Mouse (Mus musculus): ENCODE data around the gene Clec2d. TPM values are rescaled to one million over a fixed set of nuclear protein-coding genes. Genes with fewer than 3 reads are reported as not detected.
"Not testable (repeated sequence)": the region's sequence is repeated elsewhere in the genome, so short reads cannot be mapped to it uniquely, and the experiment has no call there.

Gene Clec2d
- 10 to 100 TPM; 60.1 to 87.3 (median 74.7) TPM for total RNA-seq (2022)

- peak; percentile 82 to 86 for DNase-seq (ENCODE audit: low spot score in 2 of 2)
These were observed at the start of gene Clec2d for GRCm38 (mm10) chr6:129180403-129181169. Gene Clec2d (plus strand): TSS chr6:129180615.

- no peak for DNase-seq (ENCODE audit: low spot score in 2 of 2)
These were observed 47.6 kb upstream of the Clec2d start for GRCm38 (mm10) chr6:129132604-129133341.

DNA sequence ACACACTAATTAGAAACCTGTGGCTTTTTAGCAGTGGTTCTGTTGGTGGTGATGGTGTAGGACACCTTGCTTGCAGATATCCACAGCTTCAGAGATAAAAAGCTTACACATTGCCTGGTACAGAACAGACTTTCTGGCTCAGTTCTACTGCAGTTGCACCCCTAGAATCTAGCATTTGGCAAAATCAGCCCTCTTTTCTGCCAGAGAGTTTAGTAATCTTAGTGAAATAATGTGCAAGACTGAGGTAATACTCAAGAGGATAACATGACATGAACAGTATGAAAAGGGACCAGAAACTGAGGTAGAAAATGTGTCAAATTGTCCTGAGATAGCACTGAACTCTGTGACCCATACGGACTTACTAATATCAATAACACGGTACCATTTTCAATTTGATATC, 33.6 kb upstream of the Clec2d start:
- no peak for DNase-seq (ENCODE audit: low spot score in 2 of 2)

- peak in 1 of 2 experiments; percentile 21 for DNase-seq (ENCODE audit: low spot score in 2 of 2)
These were observed 20.3 kb upstream of the Clec2d start for GRCm38 (mm10) chr6:129160103-129160502.

GRCm38 (mm10) chr6:129161136-129161535, 19.3 kb upstream of the Clec2d start:
- DNase-seq (ENCODE audit: low spot score in 2 of 2), result no peak

GRCm38 (mm10) chr6:129161951-129162350, 18.5 kb upstream of the Clec2d start:
- DNase-seq (ENCODE audit: low spot score in 2 of 2), result no peak

GRCm38 (mm10) chr6:129162587-129163159, 17.7 kb upstream of the Clec2d start:
- no peak for DNase-seq (ENCODE audit: low spot score in 2 of 2)

DNA sequence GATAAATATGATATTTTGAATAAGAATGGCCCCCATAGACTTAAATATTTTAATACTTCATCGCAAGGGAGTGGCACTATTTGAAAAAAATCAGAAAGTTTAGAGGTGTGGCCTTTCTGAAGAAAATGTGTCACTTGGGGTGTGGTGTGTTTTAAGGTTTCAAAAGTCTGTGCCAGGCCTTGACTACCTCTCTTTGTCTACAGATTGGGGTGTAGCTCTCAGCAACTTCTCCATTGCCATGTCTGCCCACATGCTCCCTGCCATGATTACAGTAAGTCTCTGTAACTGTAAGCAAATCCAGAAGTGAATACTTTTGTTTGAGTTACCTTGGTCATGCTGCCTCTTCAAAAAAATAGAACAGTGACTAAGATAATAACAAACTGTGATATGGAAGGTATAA, 16.8 kb upstream of the Clec2d start:
- DNase-seq (ENCODE audit: low spot score in 2 of 2), result no peak

DNA sequence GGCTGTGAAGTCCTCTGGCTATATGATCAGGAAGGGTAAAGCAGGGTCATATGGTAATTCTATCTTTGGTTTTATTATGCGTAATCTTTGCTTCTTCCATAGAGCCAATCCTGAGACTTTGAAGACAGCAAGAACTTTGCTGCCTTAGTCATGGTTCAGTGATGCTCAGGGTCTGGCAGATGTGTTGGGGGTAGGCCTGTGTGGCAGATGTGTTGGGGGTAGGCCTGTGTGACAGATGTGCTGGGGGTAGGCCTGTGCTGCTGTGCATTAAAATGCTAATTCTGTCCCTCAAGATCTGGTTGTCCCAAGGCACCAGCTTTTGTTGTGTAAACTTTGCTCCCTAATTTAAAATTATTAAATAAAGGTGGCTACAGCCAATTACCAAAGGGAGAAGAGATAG, 9.5 kb upstream of the Clec2d start:
- DNase-seq (ENCODE audit: low spot score in 2 of 2), result no peak

DNA sequence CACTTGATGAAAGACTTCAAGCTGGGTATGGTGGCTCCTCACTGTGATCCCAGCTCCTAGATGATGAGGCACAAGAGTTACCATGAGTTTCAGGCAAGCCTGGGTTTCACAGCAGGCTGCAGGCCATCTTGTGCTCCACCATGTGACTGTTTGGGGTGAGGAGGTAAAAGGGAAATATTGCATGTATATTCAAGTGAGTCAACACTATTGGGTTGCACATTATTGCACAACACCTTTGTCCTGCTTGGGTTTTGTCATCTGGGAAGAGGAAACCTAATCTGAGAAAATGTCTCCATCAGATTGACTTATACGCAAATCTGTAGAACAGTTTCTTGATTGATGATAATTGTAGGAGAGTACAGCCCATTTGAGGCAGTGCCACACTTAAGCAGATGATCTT, 8.7 kb upstream of the Clec2d start:
- DNase-seq (ENCODE audit: low spot score in 2 of 2), result no peak

GRCm38 (mm10) chr6:129174836-129175235, 5.6 kb upstream of the Clec2d start:
- DNase-seq (ENCODE audit: low spot score in 2 of 2), result no peak

- DNase-seq (ENCODE audit: low spot score in 2 of 2), result no peak
These were observed 4.8 kb upstream of the Clec2d start for GRCm38 (mm10) chr6:129175612-129176011.

DNA sequence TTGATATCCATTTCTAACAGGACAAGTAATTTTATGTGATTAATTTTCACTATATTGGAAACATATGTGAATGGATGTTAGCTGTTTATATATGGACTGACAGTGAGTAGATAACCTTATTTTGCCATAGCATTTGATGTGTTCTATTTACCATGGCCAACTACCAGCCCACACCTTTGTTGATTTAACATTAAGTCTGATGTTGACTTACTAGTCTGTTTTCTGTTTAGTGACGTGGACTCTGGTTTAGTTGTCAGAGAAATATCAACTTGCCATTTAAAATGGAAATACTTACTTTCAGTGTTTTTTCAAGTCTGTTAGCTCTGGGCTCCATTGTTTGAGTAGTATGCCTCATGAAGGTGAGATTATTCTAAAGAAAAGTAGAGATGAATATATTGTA, 3.8 kb upstream of the Clec2d start:
- no peak for DNase-seq (ENCODE audit: low spot score in 2 of 2)

GRCm38 (mm10) chr6:129179281-129179680, 1.1 kb upstream of the Clec2d start:
- DNase-seq (ENCODE audit: low spot score in 2 of 2), result no peak

- DNase-seq (ENCODE audit: low spot score in 2 of 2), result not testable (repeated sequence)
These were observed 584 bp upstream of the Clec2d start for GRCm38 (mm10) chr6:129179831-129180230.

GRCm38 (mm10) chr6:129181249-129181648, 834 bp downstream of the Clec2d start:
- no peak for DNase-seq (ENCODE audit: low spot score in 2 of 2)

GRCm38 (mm10) chr6:129181683-129182082, 1.3 kb downstream of the Clec2d start:
- no peak for DNase-seq (ENCODE audit: low spot score in 2 of 2)

GRCm38 (mm10) chr6:129182518-129182917, 2.1 kb downstream of the Clec2d start:
- DNase-seq (ENCODE audit: low spot score in 2 of 2), result no peak

DNA sequence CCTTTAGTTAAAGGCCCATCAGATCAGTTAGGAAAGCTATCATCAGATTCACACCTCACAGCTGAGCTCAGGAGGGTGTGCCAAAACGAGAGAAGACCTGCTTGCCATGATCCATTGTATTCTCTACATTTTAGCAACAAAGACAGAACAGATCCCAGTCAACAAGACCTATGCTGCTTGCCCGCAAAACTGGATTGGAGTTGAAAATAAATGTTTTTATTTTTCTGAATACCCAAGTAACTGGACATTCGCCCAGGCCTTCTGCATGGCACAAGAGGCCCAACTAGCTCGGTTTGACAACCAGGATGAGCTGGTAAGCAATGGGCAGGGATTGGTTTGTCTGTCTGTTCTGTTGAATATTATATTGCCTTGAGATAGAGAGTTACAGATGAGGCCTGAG, 3.6 kb downstream of the Clec2d start:
- DNase-seq (ENCODE audit: low spot score in 2 of 2), result not testable (repeated sequence)

GRCm38 (mm10) chr6:129184788-129185187, 4.4 kb downstream of the Clec2d start:
- no peak for DNase-seq (ENCODE audit: low spot score in 2 of 2)

DNA sequence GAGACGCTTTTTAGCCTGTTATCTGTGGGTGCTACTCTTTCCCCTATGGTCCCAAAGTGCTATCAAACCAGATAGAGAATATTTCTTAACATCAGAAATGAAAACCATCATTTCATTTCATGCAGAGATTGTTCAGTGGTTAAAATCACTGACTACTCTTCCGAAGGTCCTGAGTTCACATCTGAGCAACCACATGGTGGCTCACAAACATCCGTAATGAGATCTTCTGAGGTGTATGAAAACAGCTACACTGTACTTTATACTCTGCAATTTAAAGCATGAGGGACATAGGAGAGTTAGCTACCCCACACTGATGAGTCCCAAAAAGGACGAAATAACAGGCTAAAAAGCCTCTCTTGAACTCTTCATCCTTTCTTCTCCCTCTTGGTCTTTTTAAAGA, 5.6 kb downstream of the Clec2d start:
- no peak for DNase-seq (ENCODE audit: low spot score in 2 of 2)

DNA sequence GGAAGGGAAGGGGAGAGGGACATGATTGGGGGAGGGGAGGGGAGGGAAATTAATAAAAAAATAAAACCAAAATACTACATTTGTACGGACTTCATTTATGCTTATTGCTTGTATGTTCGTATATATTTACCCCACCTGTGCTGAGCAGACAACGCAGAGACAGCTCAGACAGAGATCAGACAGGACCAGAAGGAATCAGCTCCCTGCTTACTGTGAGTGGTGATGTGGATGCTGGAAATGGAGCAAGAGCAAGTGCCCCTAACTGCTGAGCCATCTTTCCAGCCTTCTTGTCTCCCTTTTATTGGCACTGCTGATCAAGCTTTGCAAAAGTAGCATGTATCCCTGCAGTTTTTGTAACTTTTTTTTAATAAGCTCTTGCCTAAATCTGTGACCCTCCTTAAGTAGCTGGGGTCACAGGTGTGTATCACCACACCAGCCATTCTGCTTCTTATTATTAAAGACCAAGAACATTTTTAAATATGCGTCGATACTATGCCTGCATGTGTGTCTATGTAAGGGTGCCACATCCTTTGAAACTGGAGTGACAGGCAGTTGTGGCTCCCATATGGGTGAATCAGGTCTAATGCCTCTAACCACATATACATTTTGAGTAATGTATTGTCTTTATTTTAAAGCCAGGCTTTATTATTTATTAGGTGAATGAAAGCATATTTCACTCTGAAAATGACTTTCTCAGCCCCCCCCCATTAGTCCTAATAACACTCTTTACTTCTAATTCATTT, 6.2 kb downstream of the Clec2d start:
- no peak for DNase-seq (ENCODE audit: low spot score in 2 of 2)
